Mouse (Mus musculus) E14TG2a.4 (cell line): Measurements from ENCODE around the gene Sept9.

Experiments
- H3K27me3 ChIP-seq: 2 replicates; pipeline ENCODE4 v1.6.1; 2014; ENCODE audit warnings: low read length, control low read depth; ENCODE audit not compliant: insufficient read depth
- H3K36me3 ChIP-seq: 2 replicates; pipeline ENCODE4 v1.6.1; 2014; ENCODE audit warnings: low read length, control low read depth; ENCODE audit not compliant: insufficient read depth
- H3K4me1 ChIP-seq: replicated peaks from 2 replicates; pipeline ENCODE4 v1.6.1; 2014; ENCODE audit warnings: low read depth, low read length, control low read depth
- H3K4me3 ChIP-seq: replicated peaks from 2 replicates; pipeline ENCODE4 v1.5.1; 2014; ENCODE audit warnings: mild to moderate bottlenecking, low read length
- H3K9me3 ChIP-seq: 2 replicates; pipeline ENCODE4 v1.6.1; 2014; ENCODE audit warnings: low read length, control low read depth
- CTCF ChIP-seq: conservative IDR thresholded peaks from 2 replicates; pipeline ENCODE4 v1.5.1; 2014; ENCODE audit warnings: low read length
- NANOG ChIP-seq: IDR thresholded peaks from 2 replicates; pipeline ENCODE4 v1.6.1; 2014; ENCODE audit warnings: borderline replicate concordance, low read length, mixed read lengths
- POU5F1 ChIP-seq: IDR thresholded peaks from 2 replicates; pipeline ENCODE4 v1.6.1; 2014; ENCODE audit warnings: low read length, borderline replicate concordance

Sept9 gene

DNA sequence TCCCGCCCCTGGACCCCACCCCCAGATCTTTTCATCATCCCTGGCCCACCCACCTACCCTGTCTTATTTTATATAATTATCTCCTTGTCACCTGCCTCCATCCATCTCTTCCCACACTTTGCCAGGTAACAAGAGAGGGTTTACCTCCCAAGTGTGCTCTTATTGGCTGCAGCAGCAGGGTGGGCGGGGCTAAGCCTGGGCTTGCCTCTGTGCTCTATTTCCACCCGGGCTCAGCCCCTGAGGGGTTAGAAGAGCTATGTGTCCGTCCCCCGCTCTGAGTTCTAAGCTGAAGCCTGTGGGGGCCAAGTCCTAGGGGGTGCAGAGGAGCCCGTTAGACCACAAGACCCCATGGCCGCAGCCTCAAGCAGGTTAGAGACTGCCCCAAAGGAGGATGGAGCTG is 161.1 kb downstream of the Sept9 start:
- Histone ChIP-seq H3K4me3 (no peak overlapping the region), H3K4me1 (peaks cover 63% of the 10 kb centered on the region), H3K36me3 (peaks cover 78% of the 10 kb centered on the region), H3K27me3 (no peaks in the 10 kb centered on the region), H3K9me3 (no peaks in the 10 kb centered on the region)
- TF ChIP-seq NANOG (no peak), CTCF (no peak), POU5F1 (no peak)

DNA sequence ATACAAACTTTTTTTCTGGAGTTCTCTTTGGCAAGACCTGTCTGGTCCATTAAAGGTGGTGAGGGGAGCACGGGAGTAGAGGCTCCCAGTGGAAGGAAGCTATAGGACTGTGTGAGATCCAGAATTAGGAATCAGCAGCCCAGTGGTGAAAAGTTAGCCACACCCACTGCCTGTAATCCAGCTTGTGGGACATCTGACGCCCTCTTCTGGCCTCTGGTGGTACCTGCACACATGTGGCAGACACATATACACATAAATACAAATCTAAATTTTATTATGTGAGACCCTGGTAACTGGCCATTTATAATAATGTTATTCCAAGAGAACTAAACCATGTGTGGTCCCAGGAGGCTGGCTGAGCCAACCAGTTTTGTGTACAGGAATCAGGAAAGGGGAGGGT is 162.8 kb downstream of the Sept9 start:
- Histone ChIP-seq H3K27me3 (no peaks in the 10 kb centered on the region), H3K36me3 (peaks cover 61% of the 10 kb centered on the region), H3K4me1 (peaks cover 63% of the 10 kb centered on the region), H3K4me3 (no peak overlapping the region), H3K9me3 (no peaks in the 10 kb centered on the region)
- TF ChIP-seq CTCF (peak; percentile 52), POU5F1 (no peak)

DNA sequence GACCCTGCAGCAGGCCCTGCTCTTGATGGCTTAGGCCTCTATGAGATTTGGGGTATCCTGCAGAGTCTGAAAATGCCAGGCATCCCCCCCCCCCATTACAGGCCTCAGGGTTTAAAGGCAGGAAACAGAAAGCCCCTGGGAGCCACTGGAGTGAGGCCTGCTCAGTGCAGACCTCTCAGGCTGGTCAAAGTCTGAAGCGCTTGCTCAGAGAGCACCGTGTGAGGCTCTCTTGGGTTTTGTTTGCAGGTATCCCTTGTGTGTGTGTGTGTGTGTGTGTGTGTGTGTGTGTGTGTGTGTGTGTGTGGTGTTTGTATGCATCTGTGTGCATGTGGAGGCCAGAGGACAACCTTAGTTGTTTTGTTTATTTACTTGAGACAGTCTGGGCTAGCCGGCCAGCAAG is 164.5 kb downstream of the Sept9 start:
- Histone ChIP-seq H3K27me3 (no peaks in the 10 kb centered on the region), H3K36me3 (peaks cover 47% of the 10 kb centered on the region), H3K9me3 (no peaks in the 10 kb centered on the region), H3K4me3 (no peak overlapping the region), H3K4me1 (peaks cover 49% of the 10 kb centered on the region)
- TF ChIP-seq NANOG (no peak), POU5F1 (no peak), CTCF (no peak)

DNA sequence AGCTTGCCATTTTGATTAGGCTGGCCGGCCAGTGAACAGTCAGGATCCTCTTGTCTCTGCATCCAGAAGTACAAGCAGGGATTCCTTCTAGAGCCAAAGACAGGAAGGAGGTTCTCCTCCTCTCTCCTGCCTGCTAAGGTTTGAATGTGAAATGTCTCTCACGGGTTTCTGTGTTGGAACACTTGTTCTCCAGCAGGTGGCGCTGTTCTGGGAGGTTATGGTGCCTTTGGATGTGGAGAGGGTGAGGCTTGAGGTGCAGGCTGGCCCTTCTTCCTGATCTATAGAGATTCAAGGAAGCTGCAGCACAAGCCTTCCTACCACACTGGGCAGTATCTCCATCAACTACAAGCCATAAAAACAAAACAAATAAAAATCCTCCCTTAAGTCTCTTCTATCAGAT is 167.0 kb downstream of the Sept9 start:
- no peak overlapping the region for H3K4me3 ChIP-seq
- TF ChIP-seq NANOG (no peak), CTCF (peak; percentile 71), POU5F1 (no peak)
- H3K9me3 ChIP-seq: 0 out of 2 replicates have a peak, but pooled peaks cover 3% of the 10 kb centered on the region
- H3K4me1 ChIP-seq: peaks cover 37% of the 10 kb centered on the region
- H3K36me3 ChIP-seq: peaks cover 21% of the 10 kb centered on the region
- no peaks in the 10 kb centered on the region for H3K27me3 ChIP-seq

DNA sequence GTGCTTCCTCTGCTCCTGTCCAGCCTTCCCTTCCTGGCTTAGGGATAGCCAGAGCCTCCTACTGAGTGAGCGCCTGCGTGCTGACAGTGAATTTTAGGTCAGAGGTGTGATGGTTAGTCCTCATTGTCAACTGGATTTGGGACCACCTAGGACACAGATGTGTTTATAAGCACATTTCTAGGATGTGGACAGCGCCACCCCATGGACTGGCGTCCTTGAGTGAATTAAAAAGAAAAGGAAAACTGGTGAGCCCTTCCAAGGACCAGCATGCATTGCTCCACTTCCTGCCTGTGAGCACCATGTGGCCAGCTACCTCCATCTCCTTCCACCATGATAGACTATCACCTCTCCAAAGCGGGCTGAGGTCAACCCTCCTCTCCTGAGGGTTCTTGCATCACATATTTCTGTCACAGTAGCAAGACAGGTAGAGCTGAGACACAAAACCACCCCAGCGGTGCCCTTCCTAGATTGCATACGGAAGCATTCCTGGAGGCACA is 167.4 kb downstream of the Sept9 start:
- Histone ChIP-seq H3K4me1 (peaks cover 36% of the 10 kb centered on the region), H3K4me3 (no peak overlapping the region)
- TF ChIP-seq CTCF (peak; percentile 10; the same call in 1 of the 2 replicates), POU5F1 (no peak)

DNA sequence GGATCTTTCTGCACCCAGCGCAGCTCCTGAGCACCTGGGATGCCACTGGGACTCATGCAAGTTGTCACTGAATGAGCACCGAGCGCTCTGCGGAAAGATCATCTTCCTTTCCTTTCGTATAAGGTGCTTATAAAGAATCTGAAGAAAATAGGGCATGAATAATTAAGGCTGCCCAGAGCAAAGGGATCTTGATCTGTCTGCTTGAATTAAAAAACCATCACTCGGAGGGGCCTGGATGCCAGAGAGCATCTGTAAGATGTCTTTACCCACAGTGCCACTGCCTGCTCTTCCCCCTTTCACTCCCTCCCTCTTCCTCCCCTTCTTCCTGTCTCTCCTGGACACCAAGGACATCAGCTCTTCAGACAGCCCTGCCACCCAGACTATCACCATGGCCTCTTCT is 168.5 kb downstream of the Sept9 start:
- Histone ChIP-seq H3K4me1 (peaks cover 42% of the 10 kb centered on the region), H3K9me3 (0 out of 2 replicates have a peak, but pooled peaks cover 3% of the 10 kb centered on the region), H3K27me3 (peaks cover 6% of the 10 kb centered on the region; the same call in 1 of the 2 replicates), H3K36me3 (peaks cover 6% of the 10 kb centered on the region; the same call in 1 of the 2 replicates), H3K4me3 (no peak overlapping the region)
- TF ChIP-seq NANOG (no peak), CTCF (no peak), POU5F1 (no peak)

More for the DNA sequence above, 167.4 kb downstream of the Sept9 start:
- no peaks in the 10 kb centered on the region for H3K27me3 ChIP-seq
- H3K9me3 ChIP-seq: 0 out of 2 replicates have a peak, but pooled peaks cover 3% of the 10 kb centered on the region
- peaks cover 17% of the 10 kb centered on the region for H3K36me3 ChIP-seq

DNA sequence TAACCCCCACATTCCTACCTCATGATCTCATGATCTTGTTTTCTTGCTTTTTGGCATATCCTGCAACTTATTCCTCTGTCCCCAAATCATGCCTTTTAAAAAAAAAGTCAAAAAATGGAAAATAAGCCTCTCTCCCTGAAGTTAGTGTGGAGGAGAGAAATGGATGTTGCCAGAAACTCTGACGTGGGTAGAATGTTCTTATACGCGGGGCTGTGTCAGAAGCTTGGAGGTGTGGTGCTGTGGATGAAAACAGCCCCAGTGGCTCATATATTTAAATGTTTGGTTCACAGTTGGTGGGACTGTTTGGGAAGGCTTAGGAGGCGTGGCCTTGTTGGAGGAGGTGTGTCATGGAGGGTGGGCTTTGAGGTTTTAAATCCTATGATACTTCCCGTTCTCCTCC is 169.9 kb downstream of the Sept9 start:
- TF ChIP-seq POU5F1 (no peak), CTCF (no peak), NANOG (no peak)
- Histone ChIP-seq H3K36me3 (no peaks in the 10 kb centered on the region), H3K27me3 (peaks cover 19% of the 10 kb centered on the region)

DNA sequence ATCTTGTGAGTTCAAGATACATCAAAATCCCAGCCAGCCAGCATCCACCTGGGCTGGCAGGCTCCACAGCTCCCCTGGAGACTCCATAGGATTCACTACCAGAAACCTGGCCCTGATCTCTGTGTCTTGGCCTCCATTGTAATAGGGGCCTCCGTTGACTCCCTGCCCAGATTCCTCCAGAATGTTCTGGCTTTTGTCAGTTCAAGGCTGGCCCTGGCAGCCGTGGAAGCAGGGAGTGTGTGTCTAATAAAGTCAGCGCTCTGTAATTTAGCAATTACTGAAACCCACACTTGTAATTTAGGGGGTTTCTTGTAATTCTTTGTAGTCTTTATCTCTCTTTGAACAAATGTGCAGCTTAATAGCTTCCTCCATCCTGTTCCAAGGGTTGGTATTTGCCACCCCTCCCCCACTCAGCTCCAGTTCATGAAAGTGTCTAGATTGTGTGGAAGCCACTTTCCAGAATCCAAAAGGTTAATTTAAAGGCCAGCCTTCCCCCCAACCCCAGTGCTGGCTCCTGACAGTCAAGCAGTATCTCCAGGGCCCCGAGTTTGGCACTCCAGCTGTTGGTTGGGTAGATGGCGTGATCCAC is 170.9 kb downstream of the Sept9 start:
- Histone ChIP-seq H3K4me1 (peaks cover 61% of the 10 kb centered on the region), H3K36me3 (no peaks in the 10 kb centered on the region), H3K27me3 (peaks cover 19% of the 10 kb centered on the region), H3K9me3 (0 out of 2 replicates have a peak, but pooled peaks cover 3% of the 10 kb centered on the region), H3K4me3 (no peak overlapping the region)
- TF ChIP-seq NANOG (no peak), CTCF (no peak), POU5F1 (no peak)

More for the DNA sequence above, 169.9 kb downstream of the Sept9 start:
- Histone ChIP-seq H3K4me3 (no peak overlapping the region), H3K4me1 (peaks cover 55% of the 10 kb centered on the region), H3K9me3 (0 out of 2 replicates have a peak, but pooled peaks cover 3% of the 10 kb centered on the region)

DNA sequence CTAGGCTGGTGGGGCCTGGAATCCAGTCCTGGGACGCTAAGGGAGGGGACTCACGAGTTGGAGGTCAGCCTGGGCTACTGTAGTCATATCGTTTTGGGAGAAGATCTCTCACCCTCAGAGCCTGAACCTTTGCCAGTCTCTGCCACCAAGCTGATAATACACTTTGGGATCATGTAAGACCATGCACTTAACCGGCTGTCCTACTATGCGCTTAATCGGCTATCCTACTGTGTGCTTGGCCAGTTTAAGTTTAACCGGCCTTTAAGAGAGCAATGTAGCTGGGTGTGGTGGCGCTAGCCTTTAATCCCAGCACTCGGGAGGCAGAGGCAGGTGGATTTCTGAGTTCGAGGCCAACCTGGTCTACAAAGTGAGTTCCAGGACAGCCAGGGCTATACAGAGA is 173.1 kb downstream of the Sept9 start:
- TF ChIP-seq POU5F1: no peak
- TF ChIP-seq NANOG: no peak
- TF ChIP-seq CTCF: no peak
- peaks cover 52% of the 10 kb centered on the region for H3K4me1 ChIP-seq
- 0 out of 2 replicates have a peak, but pooled peaks cover 3% of the 10 kb centered on the region for H3K9me3 ChIP-seq
- H3K4me3 ChIP-seq: no peak overlapping the region
- no peaks in the 10 kb centered on the region for H3K36me3 ChIP-seq
- H3K27me3 ChIP-seq: peaks cover 19% of the 10 kb centered on the region
